9 mouse cellular contexts compared by ENCODE assay signal in the genomic region with DNA sequence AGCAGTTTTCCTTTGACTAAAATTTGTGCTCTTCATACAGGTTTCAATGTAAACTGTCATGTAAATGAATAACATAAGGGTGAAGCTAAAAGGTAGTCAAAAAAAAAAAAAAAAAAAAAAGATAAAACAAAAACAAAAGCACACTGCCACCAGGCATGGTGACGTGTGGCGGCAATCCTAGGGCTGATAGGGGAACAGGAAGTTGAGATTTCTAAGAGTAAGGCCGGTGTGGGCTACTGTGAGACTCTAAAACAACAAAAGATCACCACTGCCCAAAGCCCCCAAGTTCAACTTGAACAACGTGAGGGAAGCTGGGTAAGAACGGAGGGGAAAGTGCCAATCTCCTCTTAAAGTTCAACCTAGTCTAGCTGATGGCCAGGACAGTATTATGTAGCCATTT. TPM values are rescaled to one million over a fixed set of nuclear protein-coding genes. Genes with fewer than 3 reads are reported as not detected.
DNase-seq lines count a peak whose midpoint lies in the region; ATAC-seq and TF ChIP-seq lines count a peak whose summit lies in the region.
"Had no signal": no experiment of that assay in that cellular context is flagged by ENCODE, and none has a peak within 500 bp of the region (broad histone marks: within the 10 kb centered on the region; RNA-seq: fewer than 3 reads in every experiment).

No protein-coding gene starts in this region.

- TF ChIP-seq POLR2A in myocyte (IDR thresholded peaks at IDR 0.05; ENCODE audit: insufficient read length, low read depth): no peak

- H3K9me3 ChIP-seq in forebrain, embryonic 13.5 days (replicated peaks): no peaks in the 10 kb centered on the region
- H3K9me3 ChIP-seq in forebrain, embryonic 14.5 days (replicated peaks; ENCODE audit: control insufficient read depth, low read length): no peaks in the 10 kb centered on the region
- H3K9me3 ChIP-seq: embryonic facial prominence, embryonic 12.5 days had no signal

- peak overlapping the region; percentile 1; the same call in 1 of the 2 replicates for H3K27ac ChIP-seq in forebrain, embryonic 13.5 days
- no peak overlapping the region for H3K27ac ChIP-seq in forebrain, embryonic 14.5 days (ENCODE audit: low read depth, low read length)
- 0 out of 2 replicates have a peak overlapping the region, but pooled peaks have one; percentile 33 for H3K27ac ChIP-seq in left cerebral cortex, adult 2 months
- H3K27ac ChIP-seq: embryonic facial prominence, embryonic 12.5 days had no signal

- H3K27me3 ChIP-seq in forebrain, embryonic 13.5 days: no peaks in the 10 kb centered on the region
- H3K27me3 ChIP-seq in forebrain, embryonic 14.5 days (replicated peaks; ENCODE audit: control insufficient read depth, insufficient read depth, low read length): no peaks in the 10 kb centered on the region
- H3K27me3 ChIP-seq in myocyte (ENCODE audit: control insufficient read depth, insufficient read depth, insufficient read length): no peaks in the 10 kb centered on the region
- H3K27me3 ChIP-seq: embryonic facial prominence, embryonic 12.5 days had no signal

- H3K36me3 ChIP-seq in forebrain, embryonic 13.5 days (ENCODE audit: poor library complexity, severe bottlenecking): peaks cover 22% of the 10 kb centered on the region
- H3K36me3 ChIP-seq in forebrain, embryonic 14.5 days (ENCODE audit: control insufficient read depth, insufficient read depth, low read length): peaks cover 25% of the 10 kb centered on the region
- peaks cover 18% of the 10 kb centered on the region for H3K36me3 ChIP-seq in myocyte (ENCODE audit: control insufficient read depth, insufficient read depth)

- 59% methylated on average over 5 of the region's 5 CpGs for WGBS in forebrain, embryonic 13.5 days
- 64% methylated on average over 5 of the region's 5 CpGs for WGBS in forebrain, embryonic 14.5 days

- H3K4me1 ChIP-seq in forebrain, embryonic 13.5 days: peaks cover 29% of the 10 kb centered on the region
- H3K4me1 ChIP-seq in forebrain, embryonic 14.5 days (ENCODE audit: control insufficient read depth, insufficient read depth, low read length): peaks cover 18% of the 10 kb centered on the region

- H3K4me3 ChIP-seq in forebrain, embryonic 13.5 days: no peak overlapping the region
- no peak overlapping the region for H3K4me3 ChIP-seq in forebrain, embryonic 14.5 days (ENCODE audit: low read depth, low read length)
- H3K4me3 ChIP-seq in left cerebral cortex, adult 2 months: peak overlapping the region; percentile 76
- peak overlapping the region; percentile 87 for H3K4me3 ChIP-seq in myocyte
- H3K4me3 ChIP-seq: embryonic facial prominence, embryonic 12.5 days had no signal

- intact Hi-C loops in left cerebral cortex, adult 2 months (cut with DNase I): loop anchor here (10.0 kb wide), 1 partner anchor 234 kb away; no protein-coding TSS in a partner anchor
- intact Hi-C loops in left cerebral cortex, postnatal 10 days (cut with DNase I): no loop called here

- no peak for DNase-seq in forebrain, embryonic 14.5 days (ENCODE audit: low spot score)
- DNase-seq in left cerebral cortex, adult 2 months (ENCODE audit: extremely low spot score in 1 of 2, low spot score in 2 of 2): no peak
- DNase-seq in left cerebral cortex, postnatal 10 days (ENCODE audit: extremely low spot score in 1 of 2, low spot score in 2 of 2): no peak
- no peak for DNase-seq in adrenal gland, adult 2 months
- DNase-seq in gastrocnemius, postnatal 25 days: no peak

- no peak for TF ChIP-seq CTCF in left cerebral cortex, adult 2 months (IDR thresholded peaks at IDR 0.05)

- no peak overlapping the region for H3ac ChIP-seq in myocyte (ENCODE audit: control insufficient read depth, insufficient read length)

- no peak for ATAC-seq in forebrain, embryonic 13.5 days
- ATAC-seq in forebrain, embryonic 14.5 days: no peak
- ATAC-seq in granulocyte monocyte progenitor cell, adult 5-6 weeks (replicated peaks; ENCODE audit: poor library complexity, severe bottlenecking): peak; percentile 24

- H3K4me2 ChIP-seq in forebrain, embryonic 13.5 days: peak overlapping the region; percentile 38
- no peak overlapping the region for H3K4me2 ChIP-seq in forebrain, embryonic 14.5 days (ENCODE audit: low read length)
- peak overlapping the region; percentile 85 for H3K4me2 ChIP-seq in myocyte (ENCODE audit: low read depth)
- H3K4me2 ChIP-seq: embryonic facial prominence, embryonic 12.5 days had no signal

- no peak overlapping the region for H3K9ac ChIP-seq in forebrain, embryonic 13.5 days
- H3K9ac ChIP-seq in forebrain, embryonic 14.5 days (ENCODE audit: low read length): no peak overlapping the region
- H3K9ac ChIP-seq: embryonic facial prominence, embryonic 12.5 days had no signal

- H3K79me2 ChIP-seq in myocyte (ENCODE audit: control insufficient read depth, insufficient read depth): peaks cover 48% of the 10 kb centered on the region

TF ChIP-seq in myocyte, 11 proteins besides CTCF, POLR2A, EP300 and RAD21:
- no peak for TF ChIP-seq USF1 (IDR thresholded peaks at IDR 0.05; ENCODE audit: low read depth)
- no peak for TF ChIP-seq CEBPB (IDR thresholded peaks at IDR 0.05; ENCODE audit: insufficient read depth, poor library complexity, severe bottlenecking)
- TF ChIP-seq REST (IDR thresholded peaks at IDR 0.05; ENCODE audit: insufficient read depth, insufficient read length): no peak
- TF ChIP-seq E2F4 (IDR thresholded peaks at IDR 0.05; ENCODE audit: insufficient read depth): no peak
- no peak for TF ChIP-seq MYOG (IDR thresholded peaks at IDR 0.05; ENCODE audit: control insufficient read depth in 1 of 3, insufficient read depth in 1 of 3, insufficient read length in 2 of 3, low read depth in 2 of 3)
- TF ChIP-seq MAX (IDR thresholded peaks at IDR 0.05; ENCODE audit: low read depth): no peak
- TF ChIP-seq SRF (IDR thresholded peaks at IDR 0.05; ENCODE audit: control insufficient read depth, insufficient read length, low read depth): no peak
- TF ChIP-seq POLR2AphosphoS2 (IDR thresholded peaks at IDR 0.05; ENCODE audit: insufficient read length, low read depth): no peak
- no peak for TF ChIP-seq TCF3 (IDR thresholded peaks at IDR 0.05; ENCODE audit: insufficient read length, low read depth)
- TF ChIP-seq MYOD1 (IDR thresholded peaks at IDR 0.05; ENCODE audit: control insufficient read depth in 1 of 3, insufficient read length in 2 of 3, low read depth in 2 of 3): no peak
- no peak for TF ChIP-seq TCF12 (IDR thresholded peaks at IDR 0.05; ENCODE audit: insufficient read depth, poor library complexity, severe bottlenecking)

RNA-seq across cellular contexts. Expression of a gene that starts 3.0 kb away (rescaled TPM):
- polyA plus RNA-seq in forebrain, embryonic 13.5 days (2015; fragmentation: Nextera tagmentation; extraction: Ambion mirVana): 10.9 and 13.8 TPM in 2 replicates
- polyA plus RNA-seq in forebrain, embryonic 14.5 days (2014; fragmentation: Nextera tagmentation; extraction: Ambion mirVana): 7.3 and 9.9 TPM in 2 replicates
- 10 to 100 TPM; 14.8 to 15.3 TPM for total RNA-seq in left cerebral cortex, adult 2 months (2021)
- 10 to 100 TPM; 18.5 to 19.1 TPM for total RNA-seq in left cerebral cortex, postnatal 10 days (2021)
- 5.7 and 12.8 TPM in 2 replicates for total RNA-seq in granulocyte monocyte progenitor cell, adult 5-6 weeks (2014; fragmentation: Nextera tagmentation)
- 17.7 and 18.2 TPM in 2 replicates for total RNA-seq in granulocyte monocyte progenitor cell, adult 5-6 weeks (2017)
- 5.2 TPM for polyA plus RNA-seq in myocyte (2012; fragmentation: generic; extraction: Trizol)
- total RNA-seq in adrenal gland, adult 2 months (2021): 10 to 100 TPM; 12.6 to 13.3 TPM
- 2.1 and 2.5 TPM in 2 replicates for polyA plus RNA-seq in adrenal gland, adult 2 months (2012; rRNA removed)
- 1 to 10 TPM; 2.7 to 2.8 TPM for total RNA-seq in gastrocnemius, postnatal 25 days (2021)

RNA-seq across cellular contexts. Expression of a gene that starts 3.2 kb away (rescaled TPM):
- 454 and 496 TPM in 2 replicates for polyA plus RNA-seq in forebrain, embryonic 13.5 days (2015; fragmentation: Nextera tagmentation; extraction: Ambion mirVana)
- 547 and 566 TPM in 2 replicates for polyA plus RNA-seq in forebrain, embryonic 14.5 days (2014; fragmentation: Nextera tagmentation; extraction: Ambion mirVana)
- 100 to 1,000 TPM; 780 to 844 TPM for total RNA-seq in left cerebral cortex, adult 2 months (2021)
- 100 to 1,000 TPM; 649 to 658 TPM for total RNA-seq in left cerebral cortex, postnatal 10 days (2021)
- total RNA-seq in granulocyte monocyte progenitor cell, adult 5-6 weeks (2014; fragmentation: Nextera tagmentation): 223 and 328 TPM in 2 replicates
- total RNA-seq in granulocyte monocyte progenitor cell, adult 5-6 weeks (2017): 208 and 232 TPM in 2 replicates
- polyA plus RNA-seq in myocyte (2012; fragmentation: generic; extraction: Trizol): 184 TPM
- 100 to 1,000 TPM; 548 to 669 TPM for total RNA-seq in adrenal gland, adult 2 months (2021)
- polyA plus RNA-seq in adrenal gland, adult 2 months (2012; rRNA removed): 60.0 and 66.6 TPM in 2 replicates
- 100 to 1,000 TPM; 656 to 719 TPM for total RNA-seq in gastrocnemius, postnatal 25 days (2021)

Comparison
In these comparisons a context has a peak if more than half of its experiments do, and no peak if none do; other contexts are left out.
1. H3K4me3 ChIP-seq: peak in left cerebral cortex, adult 2 months (single experiment) and myocyte (single experiment); none in forebrain, embryonic 13.5 days (single experiment) and forebrain, embryonic 14.5 days (single experiment).